Mouse (Mus musculus): ENCODE data around the gene Chrnb2. TPM values are rescaled to one million over a fixed set of nuclear protein-coding genes. Genes with fewer than 3 reads are reported as not detected.

Chrnb2 gene
- polyA plus RNA-seq (2014; fragmentation: Illumina TruSeq; extraction: RNeasy Lipid Tissue Mini Kit (QIAGEN cat#74804); ENCODE audit: low read depth, low replicate concordance): 1.3 TPM

GRCm38 (mm10) chr3:89764119-89764724 lies at the start of gene Chrnb2:
Gene Chrnb2, minus strand, starts transcription at chr3:89764632.

DNA sequence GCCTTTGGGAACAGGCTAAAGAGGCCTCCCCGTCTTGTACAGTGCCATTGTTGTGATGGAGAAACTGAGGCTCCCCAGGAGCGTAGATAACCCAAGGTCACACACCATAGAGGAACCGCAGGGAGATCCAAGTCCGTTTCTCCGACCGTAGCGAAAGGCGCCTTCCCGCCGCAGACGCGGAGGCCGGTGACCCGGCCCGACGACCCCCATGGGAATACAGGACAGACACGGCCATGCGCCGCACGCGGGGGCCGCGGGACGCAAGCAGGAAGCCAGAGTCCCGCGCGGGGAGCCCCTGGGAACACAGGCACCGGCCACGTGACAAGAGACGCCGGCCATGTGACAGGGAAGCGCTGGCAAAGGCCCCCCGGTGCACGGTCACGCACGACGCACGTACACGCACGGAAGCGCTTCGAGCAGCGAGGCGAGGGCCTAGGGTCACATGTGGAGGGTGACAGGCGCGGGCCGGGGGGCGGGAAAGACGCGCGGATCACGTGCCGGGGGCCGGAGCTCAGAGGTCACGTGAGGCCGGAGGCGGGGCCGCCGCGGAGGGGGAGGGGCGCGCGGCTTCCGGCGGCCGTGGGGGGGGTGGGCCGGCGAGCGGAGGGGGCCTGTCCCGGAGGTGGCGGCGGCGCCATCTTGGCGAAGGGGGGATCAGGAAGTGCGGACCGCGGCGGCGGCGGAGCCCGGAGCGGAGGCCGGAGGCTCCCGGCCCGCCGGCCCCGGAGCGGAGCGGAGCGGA lies 8.7 kb upstream of the Chrnb2 start, which contains the start of gene Ube2q1:
Gene Ube2q1, plus strand, starts transcription at position 649 of the 742 bp plus-strand sequence.

GRCm38 (mm10) chr3:89714359-89715206 lies 49.8 kb downstream of the Chrnb2 start, which contains the start of gene Adar:
Gene Adar, plus strand, starts transcription at chr3:89715022.

Other genes starting within 250 kb of the Chrnb2 start
- 1.4 TPM for gene Kcnn3, start 244.5 kb downstream of the Chrnb2 start, polyA plus RNA-seq (2014; fragmentation: Illumina TruSeq; extraction: RNeasy Lipid Tissue Mini Kit (QIAGEN cat#74804); ENCODE audit: low read depth, low replicate concordance)
- gene Adar, start 49.6 kb downstream of the Chrnb2 start, polyA plus RNA-seq (2014; fragmentation: Illumina TruSeq; extraction: RNeasy Lipid Tissue Mini Kit (QIAGEN cat#74804); ENCODE audit: low read depth, low replicate concordance): 26.5 TPM
- 63.4 TPM for gene Ube2q1, start 9.0 kb upstream of the Chrnb2 start, polyA plus RNA-seq (2014; fragmentation: Illumina TruSeq; extraction: RNeasy Lipid Tissue Mini Kit (QIAGEN cat#74804); ENCODE audit: low read depth, low replicate concordance)
- 5.0 TPM for gene She, start 66.7 kb upstream of the Chrnb2 start, polyA plus RNA-seq (2014; fragmentation: Illumina TruSeq; extraction: RNeasy Lipid Tissue Mini Kit (QIAGEN cat#74804); ENCODE audit: low read depth, low replicate concordance)
- gene Il6ra, start 148.6 kb upstream of the Chrnb2 start, polyA plus RNA-seq (2014; fragmentation: Illumina TruSeq; extraction: RNeasy Lipid Tissue Mini Kit (QIAGEN cat#74804); ENCODE audit: low read depth, low replicate concordance): 14.4 TPM
- gene Atp8b2, start 198.9 kb upstream of the Chrnb2 start, polyA plus RNA-seq (2014; fragmentation: Illumina TruSeq; extraction: RNeasy Lipid Tissue Mini Kit (QIAGEN cat#74804); ENCODE audit: low read depth, low replicate concordance): 27.8 TPM
- gene Hax1, start 234.1 kb upstream of the Chrnb2 start, polyA plus RNA-seq (2014; fragmentation: Illumina TruSeq; extraction: RNeasy Lipid Tissue Mini Kit (QIAGEN cat#74804); ENCODE audit: low read depth, low replicate concordance): 74.8 TPM

All from adipose tissue, adult 10 weeks (tissue).